Mouse (Mus musculus) neural tube, embryonic 14.5 days (tissue): ENCODE measurements around the gene Ablim1. TPM values are rescaled to one million over a fixed set of nuclear protein-coding genes. Genes with fewer than 3 reads are reported as not detected.

Experiments
- ATAC-seq: fragments of 200-750 bp; cut with Nextera tagmentation; 2 replicates; pipeline ENCODE4 v1.8.0; 2017; ENCODE audit warnings: low read depth, mild to moderate bottlenecking, moderate TSS enrichment, moderate library complexity
- H3K27ac ChIP-seq: fragments of 300-500 bp; sonication (generic); 2 replicates; pipeline ENCODE4 v1.5.1; 2014; ENCODE audit warnings: low read depth, mild to moderate bottlenecking, control low read depth, low read length, moderate library complexity, mixed read lengths
- H3K27me3 ChIP-seq: fragments of 300-500 bp; sonication (generic); 2 replicates; pipeline ENCODE4 v1.6.1; 2014; ENCODE audit warnings: low read length; ENCODE audit not compliant: control insufficient read depth, insufficient read depth
- H3K36me3 ChIP-seq: fragments of 300-500 bp; sonication (generic); 2 replicates; pipeline ENCODE4 v1.6.1; 2014; ENCODE audit warnings: low read length, mixed read lengths; ENCODE audit not compliant: control insufficient read depth, insufficient read depth
- H3K4me1 ChIP-seq: fragments of 300-500 bp; sonication (generic); 2 replicates; pipeline ENCODE4 v1.6.1; 2014; ENCODE audit warnings: low read length; ENCODE audit not compliant: control insufficient read depth, insufficient read depth
- H3K4me2 ChIP-seq: fragments of 300-500 bp; sonication (generic); 2 replicates; pipeline ENCODE4 v1.6.1; 2014; ENCODE audit warnings: mild to moderate bottlenecking, low read depth, low read length, control low read depth
- H3K4me3 ChIP-seq: fragments of 300-500 bp; sonication (generic); 2 replicates; pipeline ENCODE4 v1.5.1; 2014; ENCODE audit warnings: low read depth, low read length, control low read depth, mixed read lengths
- H3K9ac ChIP-seq: fragments of 300-500 bp; sonication (generic); replicated peaks from 2 replicates; pipeline ENCODE4 v1.6.1; 2014; ENCODE audit warnings: low read depth, mild to moderate bottlenecking, control low read depth, low read length, mixed read lengths
- H3K9me3 ChIP-seq: fragments of 300-500 bp; sonication (generic); 2 replicates; pipeline ENCODE4 v1.6.1; 2016; ENCODE audit warnings: low read length; ENCODE audit not compliant: control insufficient read depth
- WGBS: fragments of 180-500 bp; shearing (Covaris S2); extraction: QIAGEN DNeasy Blood & Tissue Kit; methylation state at CpG from one replicate; pipeline ENCODE4 v1.1.7; 2014; 5-methylcytosine and 5-hydroxymethylcytosine counted together
- polyA plus RNA-seq: library from polyadenylated mRNA; unstranded; fragments of >200 nt; fragmentation: Nextera tagmentation; extraction: Ambion mirVana; gene quantifications from 2 replicates; pipeline ENCODE4 v1.2.1, GENCODE M21; 2014

Gene Ablim1
- polyA plus RNA-seq, 1 experiment from 2014 or later, result 47.4 TPM

DNA sequence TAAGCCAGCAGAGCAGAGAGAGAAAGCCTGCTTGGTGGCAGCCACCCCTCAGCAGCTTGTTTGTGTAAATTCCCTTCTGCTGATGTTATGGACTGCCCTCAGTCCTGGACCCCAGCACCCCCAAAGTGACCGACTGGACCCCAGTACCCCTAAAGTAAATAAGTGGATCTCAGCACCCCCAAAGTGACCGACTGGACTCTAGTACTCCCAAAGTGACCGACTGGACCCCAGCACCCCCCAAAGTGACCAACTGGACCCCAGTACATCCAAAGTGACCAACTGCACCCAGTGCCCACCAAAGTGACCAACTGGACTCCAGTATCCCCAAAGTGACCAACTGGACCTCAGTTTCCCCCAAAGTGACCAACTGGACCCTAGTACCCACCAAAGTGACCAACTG is 208.7 kb downstream of the Ablim1 start:
- H3K4me3 ChIP-seq, result no peak overlapping the region
- H3K9ac ChIP-seq, result no peak overlapping the region
- WGBS, result 95% methylated on average over 3 of the region's 3 CpGs
- no peak overlapping the region for H3K4me2 ChIP-seq
- no peaks in the 10 kb centered on the region for H3K9me3 ChIP-seq
- H3K36me3 ChIP-seq, result no peaks in the 10 kb centered on the region
- no peaks in the 10 kb centered on the region for H3K27me3 ChIP-seq
- no peak overlapping the region for H3K27ac ChIP-seq
- ATAC-seq, result no peak
- no peaks in the 10 kb centered on the region for H3K4me1 ChIP-seq

DNA sequence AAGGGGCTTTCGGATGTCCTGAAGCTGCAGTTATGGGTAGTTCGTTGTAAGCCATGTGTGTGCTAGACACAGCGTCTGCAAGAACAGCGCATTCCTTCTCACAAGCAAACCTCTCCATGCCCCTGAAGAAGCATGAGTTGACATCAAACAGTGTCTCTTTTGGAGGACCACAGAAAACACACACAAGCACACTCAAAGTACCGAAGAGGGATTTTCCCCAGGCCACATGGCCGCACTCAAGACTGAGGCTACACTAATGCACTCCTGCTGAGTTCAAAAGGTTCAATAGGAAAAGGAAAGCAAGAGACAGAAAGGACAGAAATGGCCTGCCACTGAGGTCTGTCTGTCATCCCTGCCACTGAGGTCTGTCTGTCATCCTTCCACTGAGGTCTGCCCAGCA is 209.6 kb downstream of the Ablim1 start:
- Histone ChIP-seq H3K4me1 (no peaks in the 10 kb centered on the region), H3K36me3 (no peaks in the 10 kb centered on the region), H3K27me3 (no peaks in the 10 kb centered on the region), H3K4me2 (no peak overlapping the region), H3K27ac (no peak overlapping the region), H3K9me3 (no peaks in the 10 kb centered on the region), H3K4me3 (no peak overlapping the region), H3K9ac (no peak overlapping the region)
- ATAC-seq, result no peak
- 75% methylated on average over 6 of the region's 6 CpGs for WGBS

DNA sequence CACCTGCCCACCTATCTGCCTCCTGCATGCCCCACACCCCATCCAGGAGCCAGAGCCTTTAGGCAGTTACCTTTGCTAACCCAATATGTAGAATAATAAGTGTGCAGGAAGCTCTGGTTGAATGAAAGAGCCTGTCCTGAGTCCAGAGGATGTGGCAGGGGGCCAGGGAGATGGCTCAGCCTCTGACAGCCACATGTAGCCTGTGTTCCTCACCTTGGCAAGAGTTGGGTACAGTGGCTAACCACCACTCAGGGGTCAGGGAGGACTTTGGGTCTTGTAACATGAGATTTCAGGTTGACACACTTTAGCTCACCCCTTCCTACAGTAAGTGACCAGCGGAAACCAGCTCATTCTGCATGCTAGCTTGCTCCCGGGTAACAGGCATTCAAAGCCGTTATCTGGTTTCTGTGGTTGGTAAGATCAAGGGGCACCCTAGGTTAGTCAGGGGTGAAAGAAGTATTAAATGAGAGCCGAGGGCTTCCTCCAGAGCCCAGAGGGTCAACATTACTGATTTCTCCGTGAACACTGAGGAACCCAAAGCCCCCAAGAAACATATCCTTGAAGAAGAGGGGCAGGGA is 210.5 kb downstream of the Ablim1 start:
- no peak overlapping the region for H3K4me3 ChIP-seq
- ATAC-seq, result no peak
- no peaks in the 10 kb centered on the region for H3K27me3 ChIP-seq
- H3K4me1 ChIP-seq, result no peaks in the 10 kb centered on the region
- H3K36me3 ChIP-seq, result no peaks in the 10 kb centered on the region
- H3K9me3 ChIP-seq, result no peaks in the 10 kb centered on the region
- H3K4me2 ChIP-seq, result no peak overlapping the region
- 74% methylated on average over 5 of the region's 5 CpGs for WGBS
- no peak overlapping the region for H3K9ac ChIP-seq
- H3K27ac ChIP-seq, result no peak overlapping the region

DNA sequence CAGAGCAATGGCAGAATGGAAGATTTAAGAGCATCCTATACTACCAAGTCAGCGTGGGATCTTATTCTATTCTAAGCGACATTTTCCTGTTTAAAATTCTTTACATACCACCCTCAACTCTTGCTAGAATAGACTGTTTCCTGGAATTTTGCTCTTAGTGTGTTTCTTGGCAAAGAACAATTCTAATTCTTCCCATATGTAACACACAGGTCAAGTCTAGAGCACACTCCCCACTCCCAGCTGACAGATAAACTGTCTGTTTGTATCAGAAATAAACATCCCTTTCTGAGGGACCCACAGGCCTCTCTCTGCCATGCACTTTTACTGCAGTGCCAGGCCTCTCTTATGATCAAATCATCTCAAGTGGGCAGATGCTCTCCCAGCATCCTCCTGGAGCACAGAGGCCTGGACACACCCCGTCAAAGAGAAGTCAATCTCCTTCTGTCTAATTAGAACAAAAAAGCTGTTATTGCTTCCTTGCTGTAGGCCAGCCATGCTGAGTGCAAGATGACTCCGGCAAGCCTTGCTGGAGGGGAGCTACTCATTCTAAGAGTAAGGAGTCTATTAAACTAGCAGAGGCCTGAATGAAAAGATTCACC is 211.3 kb downstream of the Ablim1 start:
- no peak for ATAC-seq
- 0 out of 2 replicates have a peak overlapping the region, but pooled peaks have one; percentile 34 for H3K27ac ChIP-seq
- H3K36me3 ChIP-seq, result no peaks in the 10 kb centered on the region
- H3K4me1 ChIP-seq, result no peaks in the 10 kb centered on the region
- no peak overlapping the region for H3K4me3 ChIP-seq
- H3K9ac ChIP-seq, result no peak overlapping the region
- no peaks in the 10 kb centered on the region for H3K9me3 ChIP-seq
- no peak overlapping the region for H3K4me2 ChIP-seq
- 49% methylated on average over 4 of the region's 4 CpGs for WGBS
- no peaks in the 10 kb centered on the region for H3K27me3 ChIP-seq

DNA sequence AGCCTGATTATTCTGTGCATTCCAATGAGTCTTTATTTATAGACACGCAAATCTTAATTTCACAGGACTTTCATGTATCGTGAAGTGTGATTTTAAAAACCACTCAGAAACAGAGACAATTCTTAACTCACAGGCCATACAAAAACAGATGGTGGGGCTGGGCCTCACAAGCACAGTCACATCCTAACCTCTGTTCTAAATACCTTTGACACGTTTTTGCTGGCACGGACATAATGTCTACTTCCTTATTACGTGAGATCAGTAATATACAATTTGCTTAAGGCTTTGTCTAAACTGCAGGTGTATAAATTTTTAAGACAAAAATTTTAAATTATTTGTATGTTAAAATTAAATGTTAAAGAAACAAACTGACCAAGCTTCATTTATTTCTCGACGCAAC is 212.7 kb downstream of the Ablim1 start:
- H3K4me3 ChIP-seq, result no peak overlapping the region
- no peak overlapping the region for H3K27ac ChIP-seq
- H3K4me1 ChIP-seq, result no peaks in the 10 kb centered on the region
- no peak overlapping the region for H3K9ac ChIP-seq
- H3K9me3 ChIP-seq, result no peaks in the 10 kb centered on the region
- 87% methylated on average over 7 of the region's 7 CpGs for WGBS
- no peak for ATAC-seq
- no peaks in the 10 kb centered on the region for H3K27me3 ChIP-seq
- no peak overlapping the region for H3K4me2 ChIP-seq
- no peaks in the 10 kb centered on the region for H3K36me3 ChIP-seq

DNA sequence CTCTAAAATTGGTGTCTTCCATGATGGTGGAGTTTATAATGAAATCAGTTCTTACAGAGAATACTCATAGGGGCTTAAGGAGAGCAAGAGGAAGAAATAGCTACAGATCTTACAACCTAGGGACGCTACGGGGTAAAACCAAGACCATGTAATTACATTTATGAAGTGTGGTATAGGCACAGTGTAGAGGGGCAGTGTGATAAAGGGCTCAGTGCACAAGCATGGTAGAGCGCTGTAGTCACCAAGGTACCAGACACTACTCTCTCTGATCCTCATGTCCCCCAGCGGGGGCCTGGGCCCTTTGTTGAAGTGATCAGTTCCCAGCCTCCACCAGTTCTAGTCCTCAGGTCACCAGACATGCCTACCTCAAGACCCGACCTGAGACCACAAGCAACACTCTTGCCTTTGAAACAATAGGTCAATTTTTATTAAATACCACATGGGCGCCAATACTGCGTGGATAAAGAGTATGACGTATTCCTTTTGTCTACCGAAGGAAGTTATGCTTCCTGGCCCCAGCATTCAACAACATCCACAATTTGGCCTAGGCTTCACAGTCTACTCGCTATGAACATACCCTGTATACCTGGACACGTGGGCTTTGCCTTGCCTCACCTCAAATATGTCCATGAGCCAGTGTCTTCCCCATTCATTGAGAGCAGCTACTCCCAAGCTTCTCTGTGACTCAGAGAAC is 213.8 kb downstream of the Ablim1 start:
- ATAC-seq, result no peak
- H3K4me1 ChIP-seq, result no peaks in the 10 kb centered on the region
- no peak overlapping the region for H3K4me3 ChIP-seq
- H3K9me3 ChIP-seq, result no peaks in the 10 kb centered on the region
- no peaks in the 10 kb centered on the region for H3K27me3 ChIP-seq
- no peak overlapping the region for H3K9ac ChIP-seq
- 97% methylated on average over 11 of the region's 11 CpGs for WGBS
- H3K4me2 ChIP-seq, result no peak overlapping the region
- no peaks in the 10 kb centered on the region for H3K36me3 ChIP-seq
- H3K27ac ChIP-seq, result no peak overlapping the region

DNA sequence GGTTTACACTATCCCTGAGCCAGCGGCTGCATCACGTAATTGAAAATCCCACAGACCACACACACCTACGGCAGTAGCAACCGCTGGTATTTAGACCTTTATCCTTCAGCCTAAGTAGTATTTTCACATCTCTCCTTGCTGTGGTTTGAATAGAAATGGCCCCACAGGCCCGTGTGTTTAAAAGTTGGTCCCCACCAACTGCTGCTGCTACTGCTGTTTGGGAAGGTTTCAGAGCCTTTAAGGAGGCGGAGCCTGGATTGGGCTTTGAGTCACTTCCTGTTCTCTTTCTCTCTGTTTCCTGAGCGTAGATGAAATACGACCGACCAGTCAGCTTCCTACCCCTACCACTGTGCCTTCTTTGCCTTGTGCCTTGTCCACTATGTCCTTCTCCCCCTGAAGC is 214.7 kb downstream of the Ablim1 start:
- Histone ChIP-seq H3K27ac (no peak overlapping the region), H3K9ac (no peak overlapping the region), H3K4me1 (no peaks in the 10 kb centered on the region), H3K27me3 (no peaks in the 10 kb centered on the region), H3K4me3 (no peak overlapping the region), H3K4me2 (no peak overlapping the region), H3K36me3 (no peaks in the 10 kb centered on the region), H3K9me3 (no peaks in the 10 kb centered on the region)
- ATAC-seq, result no peak
- WGBS, result 92% methylated on average over 9 of the region's 9 CpGs

DNA sequence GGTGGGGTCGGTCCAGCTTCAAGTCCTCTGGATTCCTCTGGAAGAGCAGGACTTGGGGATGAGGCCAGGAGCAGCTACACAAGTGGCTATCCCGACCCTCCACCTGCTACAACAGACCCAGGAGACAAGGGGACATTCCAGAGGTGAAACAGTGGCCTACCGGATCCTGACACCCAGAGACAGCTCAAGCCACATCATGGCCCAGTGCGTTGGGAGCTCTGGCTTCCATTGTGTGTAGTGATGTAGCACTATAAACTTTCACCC is 215.7 kb downstream of the Ablim1 start:
- Histone ChIP-seq H3K4me3 (no peak overlapping the region), H3K4me1 (no peaks in the 10 kb centered on the region), H3K27me3 (no peaks in the 10 kb centered on the region), H3K4me2 (no peak overlapping the region), H3K9ac (no peak overlapping the region), H3K27ac (no peak overlapping the region), H3K36me3 (no peaks in the 10 kb centered on the region), H3K9me3 (no peaks in the 10 kb centered on the region)
- ATAC-seq, result no peak
- 83% methylated on average over 4 of the region's 4 CpGs for WGBS

DNA sequence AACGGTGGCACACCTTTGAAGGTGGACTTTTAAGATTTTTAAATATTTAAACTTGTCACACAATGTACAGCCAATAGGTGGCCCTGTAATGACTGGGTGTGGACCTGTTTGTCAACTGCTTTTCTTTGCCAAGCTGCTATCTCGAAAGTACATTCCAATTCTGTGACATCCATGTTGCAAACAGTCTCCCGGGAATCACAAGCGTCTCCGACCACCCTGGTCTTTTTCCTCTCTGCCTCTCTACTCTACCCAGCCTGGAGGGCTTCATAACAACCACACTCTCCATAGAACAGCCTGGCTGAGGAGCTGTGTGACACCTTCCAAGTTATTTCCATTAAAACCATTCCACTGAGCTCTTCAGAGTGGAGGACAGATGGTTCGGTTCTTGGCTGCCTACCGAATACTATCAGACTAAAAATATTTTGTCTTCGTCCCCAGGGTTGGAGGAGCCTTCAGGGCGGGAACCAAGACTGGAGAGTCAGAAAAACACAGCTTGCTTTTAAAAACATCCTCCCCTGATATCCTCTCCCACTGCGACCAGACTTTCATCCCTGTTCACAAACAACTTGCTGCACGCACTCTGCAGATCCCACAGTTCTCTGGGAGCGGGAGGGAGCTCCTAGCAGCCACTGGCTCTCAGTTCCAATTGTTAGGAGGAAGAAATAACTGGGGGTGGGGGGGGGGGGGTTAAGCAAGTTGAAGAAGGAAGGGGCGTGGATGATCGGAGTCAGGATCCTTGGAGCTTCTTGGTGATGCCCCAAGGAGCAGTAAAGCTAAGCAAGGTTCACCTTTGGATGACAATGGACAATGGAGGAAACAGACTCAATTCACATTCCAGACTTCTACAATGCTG is 216.3 kb downstream of the Ablim1 start:
- Histone ChIP-seq H3K4me3 (no peak overlapping the region), H3K36me3 (no peaks in the 10 kb centered on the region), H3K4me1 (no peaks in the 10 kb centered on the region), H3K27ac (no peak overlapping the region; the same call in 1 of the 2 replicates), H3K9me3 (no peaks in the 10 kb centered on the region), H3K27me3 (no peaks in the 10 kb centered on the region), H3K9ac (no peak overlapping the region), H3K4me2 (no peak overlapping the region)
- WGBS, result 82% methylated on average over 14 of the region's 14 CpGs
- ATAC-seq, result no peak
